Mouse (Mus musculus): ENCODE data around the gene Kirrel. TPM values are rescaled to one million over a fixed set of nuclear protein-coding genes. Genes with fewer than 3 reads are reported as not detected.
A peak's percentile ranks its signal among the peaks of the same experiment; 100 is the strongest.

Kirrel gene
- polyA plus RNA-seq (2016; fragmentation: Nextera tagmentation; extraction: Ambion mirVana), result 17.4 and 19.0 TPM in 2 replicates

- Histone ChIP-seq H3K27me3 (ENCODE audit: low read depth, poor library complexity, severe bottlenecking) (no peaks in the 10 kb centered on the region), H3K27ac (peak within 1 kb of the TSS; percentile 96), H3K9me3 (replicated peaks) (no peaks in the 10 kb centered on the region), H3K36me3 (peaks cover 7% of the 10 kb centered on the region), H3K4me1 (peaks cover 52% of the 10 kb centered on the region), H3K4me3 (peak within 1 kb of the TSS; percentile 85)
- WGBS, result 0% methylated on average over 39 of the region's 45 CpGs
- peak; percentile 91 for DNase-seq (ENCODE audit: low spot score)
Observed at GRCm38 (mm10) chr3:87174096-87174768, at the start of gene Kirrel. Gene Kirrel (minus strand): TSS chr3:87174747.

- DNase-seq (ENCODE audit: low spot score), result no peak
- Histone ChIP-seq H3K9me3 (replicated peaks) (no peaks in the 10 kb centered on the region), H3K4me3 (no peak overlapping the region), H3K27ac (no peak overlapping the region), H3K4me1 (no peaks in the 10 kb centered on the region), H3K36me3 (no peaks in the 10 kb centered on the region), H3K27me3 (ENCODE audit: low read depth, poor library complexity, severe bottlenecking) (no peaks in the 10 kb centered on the region)
- WGBS, result 85% methylated on average over 4 of the region's 4 CpGs
Observed at GRCm38 (mm10) chr3:87223636-87224035, 49.1 kb upstream of the Kirrel start.

- H3K4me3 ChIP-seq, result no peak overlapping the region
- DNase-seq (ENCODE audit: low spot score), result no peak
- no peak overlapping the region for H3K27ac ChIP-seq
- no peaks in the 10 kb centered on the region for H3K9me3 ChIP-seq (replicated peaks)
- H3K4me1 ChIP-seq, result no peaks in the 10 kb centered on the region
- WGBS, result 93% methylated on average over 5 of the region's 5 CpGs
- H3K36me3 ChIP-seq, result no peaks in the 10 kb centered on the region
- no peaks in the 10 kb centered on the region for H3K27me3 ChIP-seq (ENCODE audit: low read depth, poor library complexity, severe bottlenecking)
Observed at GRCm38 (mm10) chr3:87222346-87222745, 47.8 kb upstream of the Kirrel start.

GRCm38 (mm10) chr3:87215176-87215575 is 40.6 kb upstream of the Kirrel start:
- no peak overlapping the region for H3K4me3 ChIP-seq
- no peaks in the 10 kb centered on the region for H3K27me3 ChIP-seq (ENCODE audit: low read depth, poor library complexity, severe bottlenecking)
- H3K9me3 ChIP-seq (replicated peaks), result no peaks in the 10 kb centered on the region
- DNase-seq (ENCODE audit: low spot score), result no peak
- H3K4me1 ChIP-seq, result no peaks in the 10 kb centered on the region
- no peak overlapping the region for H3K27ac ChIP-seq
- H3K36me3 ChIP-seq, result no peaks in the 10 kb centered on the region
- WGBS, result 83% methylated on average over 11 of the region's 11 CpGs

GRCm38 (mm10) chr3:87214221-87214864 is 39.8 kb upstream of the Kirrel start:
- H3K4me1 ChIP-seq, result no peaks in the 10 kb centered on the region
- 92% methylated on average over 19 of the region's 19 CpGs for WGBS
- H3K9me3 ChIP-seq (replicated peaks), result no peaks in the 10 kb centered on the region
- DNase-seq (ENCODE audit: low spot score), result no peak
- no peaks in the 10 kb centered on the region for H3K36me3 ChIP-seq
- H3K4me3 ChIP-seq, result no peak overlapping the region
- no peaks in the 10 kb centered on the region for H3K27me3 ChIP-seq (ENCODE audit: low read depth, poor library complexity, severe bottlenecking)
- no peak overlapping the region for H3K27ac ChIP-seq

GRCm38 (mm10) chr3:87206336-87207075 is 32.0 kb upstream of the Kirrel start:
- 83% methylated on average over 5 of the region's 5 CpGs for WGBS
- Histone ChIP-seq H3K36me3 (no peaks in the 10 kb centered on the region), H3K27ac (no peak overlapping the region), H3K27me3 (ENCODE audit: low read depth, poor library complexity, severe bottlenecking) (no peaks in the 10 kb centered on the region), H3K4me1 (no peaks in the 10 kb centered on the region), H3K9me3 (replicated peaks) (no peaks in the 10 kb centered on the region), H3K4me3 (no peak overlapping the region)
- no peak for DNase-seq (ENCODE audit: low spot score)

GRCm38 (mm10) chr3:87196637-87197036 is 22.1 kb upstream of the Kirrel start:
- peaks cover 7% of the 10 kb centered on the region; the same call in 1 of the 2 replicates for H3K4me1 ChIP-seq
- H3K9me3 ChIP-seq (replicated peaks), result no peaks in the 10 kb centered on the region
- H3K27me3 ChIP-seq (ENCODE audit: low read depth, poor library complexity, severe bottlenecking), result no peaks in the 10 kb centered on the region
- 43% methylated on average over 6 of the region's 6 CpGs for WGBS
- no peak overlapping the region for H3K27ac ChIP-seq
- no peak for DNase-seq (ENCODE audit: low spot score)
- H3K4me3 ChIP-seq, result no peak overlapping the region
- no peaks in the 10 kb centered on the region for H3K36me3 ChIP-seq

GRCm38 (mm10) chr3:87195041-87195440 is 20.5 kb upstream of the Kirrel start:
- Histone ChIP-seq H3K27ac (no peak overlapping the region), H3K9me3 (replicated peaks) (no peaks in the 10 kb centered on the region), H3K36me3 (no peaks in the 10 kb centered on the region), H3K27me3 (ENCODE audit: low read depth, poor library complexity, severe bottlenecking) (no peaks in the 10 kb centered on the region), H3K4me3 (no peak overlapping the region), H3K4me1 (peaks cover 7% of the 10 kb centered on the region; the same call in 1 of the 2 replicates)
- no peak for DNase-seq (ENCODE audit: low spot score)
- 86% methylated on average over 4 of the region's 4 CpGs for WGBS

- Histone ChIP-seq H3K27ac (no peak overlapping the region), H3K36me3 (no peaks in the 10 kb centered on the region), H3K4me3 (no peak overlapping the region), H3K27me3 (ENCODE audit: low read depth, poor library complexity, severe bottlenecking) (no peaks in the 10 kb centered on the region), H3K9me3 (replicated peaks) (no peaks in the 10 kb centered on the region), H3K4me1 (peaks cover 7% of the 10 kb centered on the region; the same call in 1 of the 2 replicates)
- DNase-seq (ENCODE audit: low spot score), result no peak
- WGBS, result 89% methylated on average over 2 of the region's 2 CpGs
Observed at GRCm38 (mm10) chr3:87194591-87194990, 20.0 kb upstream of the Kirrel start.

GRCm38 (mm10) chr3:87193756-87194155 is 19.2 kb upstream of the Kirrel start:
- peaks cover 7% of the 10 kb centered on the region; the same call in 1 of the 2 replicates for H3K4me1 ChIP-seq
- no peaks in the 10 kb centered on the region for H3K27me3 ChIP-seq (ENCODE audit: low read depth, poor library complexity, severe bottlenecking)
- H3K4me3 ChIP-seq, result no peak overlapping the region
- no peak for DNase-seq (ENCODE audit: low spot score)
- H3K9me3 ChIP-seq (replicated peaks), result no peaks in the 10 kb centered on the region
- no peaks in the 10 kb centered on the region for H3K36me3 ChIP-seq
- H3K27ac ChIP-seq, result no peak overlapping the region
- WGBS, result 50% methylated on average over 1 of the region's 1 CpGs

GRCm38 (mm10) chr3:87193352-87193751 is 18.8 kb upstream of the Kirrel start:
- 55% methylated on average over 6 of the region's 6 CpGs for WGBS
- no peaks in the 10 kb centered on the region for H3K27me3 ChIP-seq (ENCODE audit: low read depth, poor library complexity, severe bottlenecking)
- no peaks in the 10 kb centered on the region for H3K36me3 ChIP-seq
- no peak overlapping the region for H3K4me3 ChIP-seq
- DNase-seq (ENCODE audit: low spot score), result no peak
- H3K27ac ChIP-seq, result no peak overlapping the region
- no peaks in the 10 kb centered on the region for H3K9me3 ChIP-seq (replicated peaks)
- H3K4me1 ChIP-seq, result peaks cover 7% of the 10 kb centered on the region; the same call in 1 of the 2 replicates

- no peak for DNase-seq (ENCODE audit: low spot score)
- WGBS, result 80% methylated on average over 4 of the region's 4 CpGs
- Histone ChIP-seq H3K4me1 (peaks cover 29% of the 10 kb centered on the region), H3K27ac (no peak overlapping the region), H3K4me3 (no peak overlapping the region), H3K27me3 (ENCODE audit: low read depth, poor library complexity, severe bottlenecking) (no peaks in the 10 kb centered on the region), H3K36me3 (peaks cover under 1% of the 10 kb centered on the region), H3K9me3 (replicated peaks) (no peaks in the 10 kb centered on the region)
Observed at GRCm38 (mm10) chr3:87176687-87177086, 2.1 kb upstream of the Kirrel start.

- Histone ChIP-seq H3K4me3 (peak overlapping the region; percentile 85), H3K4me1 (peaks cover 40% of the 10 kb centered on the region), H3K9me3 (replicated peaks) (no peaks in the 10 kb centered on the region), H3K27me3 (ENCODE audit: low read depth, poor library complexity, severe bottlenecking) (no peaks in the 10 kb centered on the region), H3K36me3 (peaks cover 7% of the 10 kb centered on the region), H3K27ac (peak overlapping the region; percentile 96)
- DNase-seq (ENCODE audit: low spot score), result no peak
- WGBS, result 55% methylated on average over 3 of the region's 3 CpGs
Observed at GRCm38 (mm10) chr3:87175438-87175815, 880 bp upstream of the Kirrel start.
